Mouse (Mus musculus) C2C12 (cell line): Measurements from ENCODE around the gene Ilf3.

Source experiments
- CEBPB ChIP-seq: IDR thresholded peaks from one replicate; pipeline ENCODE4 v1.6.1; 2011; ENCODE audit warnings: low read depth, mild to moderate bottlenecking, control low read depth, moderate library complexity
- CTCF ChIP-seq: IDR thresholded peaks from one replicate; pipeline ENCODE4 v1.5.1; 2011; ENCODE audit not compliant: control insufficient read depth, insufficient read depth, insufficient read length
- FOSL1 ChIP-seq: IDR thresholded peaks from one replicate; pipeline ENCODE4 v1.8.0; 2011; ENCODE audit warnings: mild to moderate bottlenecking, low read length; ENCODE audit not compliant: poor library complexity, insufficient read depth, severe bottlenecking
- MAX ChIP-seq: IDR thresholded peaks from one replicate; pipeline ENCODE4 v1.6.1; 2011; ENCODE audit warnings: mild to moderate bottlenecking, control low read depth
- MYOD1 ChIP-seq: IDR thresholded peaks from one replicate; pipeline ENCODE4 v1.6.1; 2011; ENCODE audit warnings: low read depth; ENCODE audit not compliant: control insufficient read depth, insufficient read length
- MYOG ChIP-seq: IDR thresholded peaks from one replicate; pipeline ENCODE4 v1.6.1; 2011; ENCODE audit not compliant: control insufficient read depth, insufficient read length; ENCODE audit errors: extremely low read depth
- USF1 ChIP-seq: IDR thresholded peaks from one replicate; pipeline ENCODE4 v1.6.1; 2011; ENCODE audit warnings: low read depth, mild to moderate bottlenecking, control low read depth, moderate library complexity

- TF ChIP-seq FOSL1 (no peak), CTCF (no peak), MYOG (no peak), MAX (no peak), MYOD1 (no peak), CEBPB (no peak), USF1 (no peak)
These were observed 38.6 kb upstream of the Ilf3 start for GRCm38 (mm10) chr9:21329041-21329440.
